In genomic region chr14:54104243-54104642, GRCm38 (mm10) we compare ENCODE assay signal across 24 mouse cellular contexts.
DNase-seq lines count a peak whose midpoint lies in the region; ATAC-seq and TF ChIP-seq lines count a peak whose summit lies in the region.
"Had no signal": no experiment of that assay in that cellular context is flagged by ENCODE, and none has a peak within 500 bp of the region (broad histone marks: within the 10 kb centered on the region; RNA-seq: fewer than 3 reads in every experiment).

No protein-coding gene starts in this region.

- no peak overlapping the region for H3K9ac ChIP-seq in kidney, embryonic 15.5 days
- H3K9ac ChIP-seq: embryonic facial prominence, embryonic 15.5 days; forebrain, embryonic 15.5 days; hindbrain, embryonic 14.5 days; liver, embryonic 14.5 days; lung, embryonic 15.5 days; midbrain, embryonic 15.5 days; stomach, embryonic 15.5 days had no signal

- no peaks in the 10 kb centered on the region for H3K36me3 ChIP-seq in kidney, embryonic 15.5 days
- H3K36me3 ChIP-seq: embryonic facial prominence, embryonic 15.5 days; forebrain, embryonic 15.5 days; lung, embryonic 15.5 days; midbrain, embryonic 15.5 days; stomach, embryonic 15.5 days had no signal

- H3K4me2 ChIP-seq in kidney, embryonic 15.5 days = no peak overlapping the region
- H3K4me2 ChIP-seq: embryonic facial prominence, embryonic 15.5 days; forebrain, embryonic 15.5 days; hindbrain, embryonic 14.5 days; lung, embryonic 15.5 days; midbrain, embryonic 15.5 days; stomach, embryonic 15.5 days had no signal

- H3K9me3 ChIP-seq in kidney, embryonic 15.5 days (replicated peaks) = no peaks in the 10 kb centered on the region
- H3K9me3 ChIP-seq: embryonic facial prominence, embryonic 15.5 days; forebrain, embryonic 15.5 days; lung, embryonic 15.5 days; midbrain, embryonic 15.5 days; stomach, embryonic 15.5 days had no signal

- WGBS in kidney, embryonic 15.5 days = 62% methylated on average over 6 of the region's 6 CpGs

- peaks cover 29% of the 10 kb centered on the region for H3K4me1 ChIP-seq in kidney, embryonic 15.5 days

- no peak for TF ChIP-seq CTCF in gastrocnemius, adult 2 months (IDR thresholded peaks at IDR 0.05)

- no peak for ATAC-seq in megakaryocyte, adult 5-6 weeks (ENCODE audit: poor library complexity, severe bottlenecking)
- no peak for ATAC-seq in kidney, embryonic 15.5 days (replicated peaks; ENCODE audit: low FRiP score)
- ATAC-seq: forebrain, embryonic 15.5 days; midbrain, embryonic 15.5 days had no signal

- no peaks in the 10 kb centered on the region for H3K27me3 ChIP-seq in kidney, embryonic 15.5 days
- H3K27me3 ChIP-seq: embryonic facial prominence, embryonic 15.5 days; forebrain, embryonic 15.5 days; lung, embryonic 15.5 days; midbrain, embryonic 15.5 days; stomach, embryonic 15.5 days had no signal

- no peak overlapping the region for H3K4me3 ChIP-seq in gastrocnemius, adult 2 months
- H3K4me3 ChIP-seq in kidney, embryonic 15.5 days (replicated peaks) = no peak overlapping the region
- H3K4me3 ChIP-seq: embryonic facial prominence, embryonic 15.5 days; forebrain, embryonic 15.5 days; heart, adult 2 months; lung, embryonic 15.5 days; midbrain, embryonic 15.5 days; myocyte; stomach, embryonic 15.5 days had no signal

- intact Hi-C loops in gastrocnemius, adult 2 months (cut with DNase I) = no loop called here

- DNase-seq in gastrocnemius, adult 2 months = peak; percentile 51
- DNase-seq in gastrocnemius, postnatal 10 days = no peak
- DNase-seq in lung, postnatal 10 days = peak; percentile 25
- no peak for DNase-seq in lung, adult 18-20 months
- peak; percentile 81 for DNase-seq in adrenal gland, adult 8-10 months
- peak; percentile 66 for DNase-seq in ovary, postnatal 36 days (ENCODE audit: low spot score)
- DNase-seq: cerebellum, adult 11 months; cerebellum, adult 9-11 months; heart, adult 2 months; heart, postnatal 36 days; kidney, adult 9 months; kidney, postnatal 25 days; lung, postnatal 4 days; thymus, postnatal 25 days had no signal

- no peak overlapping the region for H3K27ac ChIP-seq in gastrocnemius, adult 2 months
- no peak overlapping the region for H3K27ac ChIP-seq in kidney, embryonic 15.5 days
- H3K27ac ChIP-seq: embryonic facial prominence, embryonic 15.5 days; forebrain, embryonic 15.5 days; heart, adult 2 months; hindbrain, embryonic 14.5 days; liver, embryonic 14.5 days; lung, embryonic 15.5 days; midbrain, embryonic 15.5 days; stomach, embryonic 15.5 days had no signal

Comparison
In these comparisons a context has a peak if more than half of its experiments do, and no peak if none do; other contexts are left out.
1. DNase-seq: peak in gastrocnemius, adult 2 months (single experiment), lung, postnatal 10 days (single experiment), adrenal gland, adult 8-10 months (single experiment) and ovary, postnatal 36 days (single experiment); none in gastrocnemius, postnatal 10 days (single experiment) and lung, adult 18-20 months (0 of 2).